Mouse (Mus musculus): ENCODE data around the gene Ugt1a6a. TPM values are rescaled to one million over a fixed set of nuclear protein-coding genes. Genes with fewer than 3 reads are reported as not detected.

Gene Ugt1a6a
- polyA plus RNA-seq, 1 experiment: 34.0 TPM

DNA sequence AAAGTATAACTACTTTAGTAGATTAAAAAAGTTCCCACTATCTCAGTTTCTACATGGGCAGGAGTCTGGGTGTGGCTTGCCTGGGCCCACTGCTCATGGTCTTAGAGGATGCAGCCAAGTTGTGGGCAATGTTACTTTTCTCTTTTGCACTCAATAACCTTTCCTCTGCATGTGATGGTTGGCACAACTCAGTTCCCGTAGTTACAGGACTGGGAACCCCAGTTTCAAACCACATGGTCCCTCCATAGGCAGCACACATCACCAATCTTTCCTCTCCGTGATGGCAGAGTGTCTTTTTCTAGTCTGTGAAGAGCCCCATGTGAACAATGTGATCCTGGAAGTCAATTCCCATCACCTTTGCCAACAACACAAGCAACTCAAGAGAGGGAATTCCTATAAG is 92.9 kb downstream of the Ugt1a6a start:
- TF ChIP-seq CTCF (IDR thresholded peaks at IDR 0.05; ENCODE audit: low read depth, low read length) (no peak), POLR2A (IDR thresholded peaks at IDR 0.05; ENCODE audit: borderline replicate concordance, low read depth, low read length) (no peak)
- Histone ChIP-seq H3K27ac (ENCODE audit: insufficient read depth, low read depth, low read length) (no peak overlapping the region), H3K4me3 (ENCODE audit: insufficient read depth, low read length) (no peak overlapping the region), H3K4me1 (ENCODE audit: control insufficient read depth, insufficient read depth, low read length) (peaks cover 10% of the 10 kb centered on the region)

DNA sequence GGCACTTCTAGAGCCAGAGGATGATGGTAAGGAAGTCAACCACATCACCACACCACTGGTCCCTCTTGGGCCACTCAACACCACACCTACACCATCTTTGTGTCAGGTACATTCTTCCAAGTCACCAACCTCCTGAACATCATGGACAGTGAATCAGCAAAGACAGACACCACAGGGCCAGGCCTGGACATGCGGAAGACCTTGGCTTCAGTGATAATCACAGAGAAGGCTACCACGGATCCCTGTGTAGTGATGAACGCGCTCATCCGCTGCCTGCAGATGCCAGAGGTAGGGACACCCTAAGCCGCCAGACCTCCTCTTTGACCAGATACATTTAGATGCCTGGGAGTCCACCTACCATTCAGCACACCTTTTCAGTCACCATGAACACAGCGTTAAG is 93.5 kb downstream of the Ugt1a6a start:
- H3K4me3 ChIP-seq (ENCODE audit: insufficient read depth, low read length): no peak overlapping the region
- no peak for TF ChIP-seq CTCF (IDR thresholded peaks at IDR 0.05; ENCODE audit: low read depth, low read length)
- no peak for TF ChIP-seq POLR2A (IDR thresholded peaks at IDR 0.05; ENCODE audit: borderline replicate concordance, low read depth, low read length)
- H3K4me1 ChIP-seq (ENCODE audit: control insufficient read depth, insufficient read depth, low read length): peaks cover 10% of the 10 kb centered on the region
- no peak overlapping the region for H3K27ac ChIP-seq (ENCODE audit: insufficient read depth, low read depth, low read length)

DNA sequence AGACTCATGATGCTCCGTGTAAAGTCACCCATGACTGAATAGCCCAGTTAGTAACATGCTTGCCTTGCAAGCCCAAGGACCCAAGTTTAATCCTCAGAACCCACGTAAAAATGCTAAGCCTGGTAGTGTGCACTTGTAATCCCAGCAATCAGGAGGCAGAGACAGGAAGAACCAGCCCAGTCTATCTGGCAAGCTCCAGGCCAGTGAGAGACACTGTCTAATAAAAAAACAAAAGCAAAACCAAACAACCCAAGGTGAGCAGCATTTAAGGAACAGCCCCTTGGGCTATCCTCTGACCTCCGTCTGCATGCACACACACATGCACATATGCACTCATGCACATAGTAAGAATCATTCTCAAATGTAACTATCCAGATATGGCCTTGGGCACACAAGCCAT is 95.0 kb downstream of the Ugt1a6a start:
- H3K4me3 ChIP-seq (ENCODE audit: insufficient read depth, low read length): no peak overlapping the region
- peaks cover 10% of the 10 kb centered on the region for H3K4me1 ChIP-seq (ENCODE audit: control insufficient read depth, insufficient read depth, low read length)
- H3K27ac ChIP-seq (ENCODE audit: insufficient read depth, low read depth, low read length): no peak overlapping the region
- TF ChIP-seq POLR2A (IDR thresholded peaks at IDR 0.05; ENCODE audit: borderline replicate concordance, low read depth, low read length): no peak
- TF ChIP-seq CTCF (IDR thresholded peaks at IDR 0.05; ENCODE audit: low read depth, low read length): no peak

DNA sequence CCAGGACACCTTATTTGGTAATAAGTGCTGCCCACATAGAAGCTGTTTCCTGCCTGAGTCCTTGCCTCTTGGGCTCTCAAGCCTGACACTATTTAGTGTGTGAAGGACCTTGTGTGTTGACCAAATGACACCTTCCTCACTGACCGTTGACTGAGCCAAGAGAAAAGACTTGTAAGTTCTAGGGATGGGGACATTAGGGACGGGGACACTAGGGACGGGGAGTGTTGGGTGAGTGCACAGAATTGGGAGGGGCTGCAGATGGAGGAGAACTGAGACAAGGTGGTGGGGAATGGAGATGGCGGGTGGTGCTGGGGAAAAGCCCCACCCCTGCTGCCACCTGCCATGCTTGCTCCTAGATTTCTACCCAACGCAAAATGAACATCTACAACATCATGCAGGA is 95.4 kb downstream of the Ugt1a6a start:
- peaks cover 10% of the 10 kb centered on the region for H3K4me1 ChIP-seq (ENCODE audit: control insufficient read depth, insufficient read depth, low read length)
- TF ChIP-seq CTCF (IDR thresholded peaks at IDR 0.05; ENCODE audit: low read depth, low read length) (no peak), POLR2A (IDR thresholded peaks at IDR 0.05; ENCODE audit: borderline replicate concordance, low read depth, low read length) (no peak)
- H3K4me3 ChIP-seq (ENCODE audit: insufficient read depth, low read length): no peak overlapping the region
- no peak overlapping the region for H3K27ac ChIP-seq (ENCODE audit: insufficient read depth, low read depth, low read length)

DNA sequence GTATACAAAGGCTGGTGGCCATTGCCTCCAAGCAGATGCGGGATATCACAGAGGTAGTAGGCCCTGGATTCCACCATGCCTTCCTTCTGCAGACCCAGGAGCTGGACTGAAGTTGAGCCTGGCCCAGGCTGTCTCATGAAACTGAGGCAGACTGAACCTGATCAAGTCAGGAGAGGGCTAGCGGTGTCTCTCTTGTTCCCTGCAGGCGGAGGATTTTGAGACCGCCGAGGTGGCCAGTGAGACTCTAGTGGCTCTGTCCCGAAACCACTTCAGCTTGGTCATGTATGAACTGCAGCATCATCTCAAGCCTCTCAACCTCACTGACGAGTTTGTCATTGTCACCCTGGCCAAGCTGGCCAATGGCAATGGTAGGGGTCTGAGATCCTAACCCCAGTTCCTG is 95.8 kb downstream of the Ugt1a6a start:
- no peak overlapping the region for H3K4me3 ChIP-seq (ENCODE audit: insufficient read depth, low read length)
- TF ChIP-seq CTCF (IDR thresholded peaks at IDR 0.05; ENCODE audit: low read depth, low read length) (no peak), POLR2A (IDR thresholded peaks at IDR 0.05; ENCODE audit: borderline replicate concordance, low read depth, low read length) (no peak)

DNA sequence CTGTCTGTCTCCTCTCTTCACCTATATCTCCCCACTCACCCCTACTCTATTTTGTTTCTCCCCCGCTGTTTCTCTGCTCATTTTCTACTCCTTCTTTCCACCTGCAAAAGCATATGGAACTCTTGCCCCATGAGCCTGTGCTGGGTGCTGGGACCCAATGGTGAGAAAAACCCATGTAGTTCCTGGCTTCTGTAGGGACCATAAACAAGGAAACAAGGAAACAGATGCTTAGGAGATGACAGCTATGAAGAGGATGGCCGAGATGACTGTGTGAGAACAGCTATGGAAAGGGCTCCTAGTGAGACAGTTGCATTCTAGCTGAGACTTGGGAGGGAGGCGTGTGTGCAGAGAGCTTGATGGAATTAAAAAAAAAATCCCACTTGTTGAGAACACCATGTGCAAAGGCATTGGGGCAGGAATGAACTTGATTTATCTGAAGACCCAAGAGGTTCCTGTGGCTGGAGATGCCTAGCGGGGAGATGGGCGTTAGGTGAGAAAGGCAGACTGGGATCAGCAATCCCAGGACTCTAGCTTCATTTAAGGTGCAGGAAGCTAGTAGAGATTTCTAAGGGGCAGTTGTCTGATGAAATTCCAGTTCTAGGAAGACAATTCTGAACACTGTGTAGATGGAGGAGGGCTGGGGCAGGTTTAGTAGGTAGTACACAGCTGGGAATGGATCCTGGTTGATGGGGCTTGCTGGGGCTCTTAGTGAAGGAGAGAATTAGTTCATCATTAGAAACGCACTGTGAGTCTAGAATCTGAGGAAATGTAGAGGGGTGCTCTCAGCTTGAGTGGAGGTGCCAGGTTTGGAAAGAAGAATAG is 96.6 kb downstream of the Ugt1a6a start:
- Histone ChIP-seq H3K27ac (ENCODE audit: insufficient read depth, low read depth, low read length) (no peak overlapping the region), H3K4me1 (ENCODE audit: control insufficient read depth, insufficient read depth, low read length) (peaks cover 10% of the 10 kb centered on the region), H3K4me3 (ENCODE audit: insufficient read depth, low read length) (no peak overlapping the region)
- no peak for TF ChIP-seq POLR2A (IDR thresholded peaks at IDR 0.05; ENCODE audit: borderline replicate concordance, low read depth, low read length)
- TF ChIP-seq CTCF (IDR thresholded peaks at IDR 0.05; ENCODE audit: low read depth, low read length): no peak

More for the DNA sequence above, 95.8 kb downstream of the Ugt1a6a start:
- Histone ChIP-seq H3K4me1 (ENCODE audit: control insufficient read depth, insufficient read depth, low read length) (peaks cover 10% of the 10 kb centered on the region), H3K27ac (ENCODE audit: insufficient read depth, low read depth, low read length) (no peak overlapping the region)

DNA sequence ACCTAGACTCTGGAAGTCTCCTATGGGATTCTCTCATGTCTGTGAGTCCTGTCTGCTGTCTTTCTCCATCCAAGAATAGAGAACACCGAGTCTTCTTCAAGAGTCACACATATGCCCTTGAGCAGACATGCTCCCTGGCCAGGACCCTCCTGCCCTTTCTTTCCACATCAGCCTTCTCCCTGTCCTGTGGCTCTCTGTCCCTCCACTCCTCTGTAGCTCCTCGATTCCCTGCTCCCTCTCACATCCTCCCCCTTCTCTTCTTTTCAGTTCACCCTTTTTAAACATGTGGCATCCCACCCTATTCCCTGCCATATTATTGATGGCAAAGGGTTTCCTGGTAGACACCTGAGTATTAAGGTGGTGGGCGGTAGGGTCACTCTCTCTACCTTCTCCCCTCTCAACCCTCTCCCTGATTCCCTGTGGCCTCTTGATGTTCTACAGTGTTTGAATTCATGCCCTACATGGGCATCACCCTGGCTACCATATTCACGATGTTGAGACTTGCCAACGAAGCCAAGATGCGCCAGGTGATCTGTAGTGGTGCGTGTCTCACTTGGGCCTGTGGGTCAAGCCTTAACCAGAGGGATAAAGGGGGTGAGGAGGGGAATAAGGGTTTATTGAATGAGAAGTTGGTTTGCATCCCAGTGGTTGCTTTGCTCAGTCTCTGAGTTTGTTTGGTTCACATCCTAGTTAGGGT is 97.3 kb downstream of the Ugt1a6a start:
- no peak overlapping the region for H3K27ac ChIP-seq (ENCODE audit: insufficient read depth, low read depth, low read length)

DNA sequence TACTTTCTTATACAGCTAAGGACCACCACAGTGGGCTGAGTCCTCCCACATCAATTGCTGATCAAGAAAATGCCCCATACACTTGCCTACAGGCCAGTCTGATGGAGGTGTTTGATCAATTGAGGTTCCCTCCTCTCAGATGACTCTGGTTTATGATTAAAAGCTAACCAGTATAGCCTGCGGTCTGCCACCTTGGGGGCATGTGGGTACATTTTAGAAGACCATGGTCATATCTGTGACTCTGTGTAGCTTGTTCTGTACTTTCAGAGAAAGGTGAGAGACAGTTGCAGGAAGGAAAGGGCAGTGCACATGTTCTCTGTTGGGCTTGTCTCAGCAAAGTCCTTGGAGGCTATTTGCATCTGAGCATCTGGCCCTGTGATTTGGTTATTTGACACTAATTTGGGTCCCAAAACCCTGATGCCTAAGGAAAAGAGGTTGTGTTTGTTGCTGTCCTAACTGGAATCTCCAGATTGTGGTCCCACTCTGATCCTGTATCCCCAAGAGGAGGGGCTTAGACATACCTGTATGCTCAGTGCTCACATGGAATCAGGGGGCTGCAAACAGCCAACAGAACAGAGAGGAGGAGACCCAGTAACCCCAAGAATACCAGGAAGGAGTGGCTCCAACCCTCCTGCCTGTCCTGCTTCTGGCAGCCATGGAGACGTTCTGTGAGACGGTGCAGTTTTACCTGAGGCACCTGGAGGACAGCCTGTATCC is 98.2 kb downstream of the Ugt1a6a start:
- no peaks in the 10 kb centered on the region for H3K4me1 ChIP-seq (ENCODE audit: control insufficient read depth, insufficient read depth, low read length)
- TF ChIP-seq CTCF (IDR thresholded peaks at IDR 0.05; ENCODE audit: low read depth, low read length) (no peak), POLR2A (IDR thresholded peaks at IDR 0.05; ENCODE audit: borderline replicate concordance, low read depth, low read length) (no peak)

More for the DNA sequence above, 97.3 kb downstream of the Ugt1a6a start:
- Histone ChIP-seq H3K4me3 (ENCODE audit: insufficient read depth, low read length) (no peak overlapping the region), H3K4me1 (ENCODE audit: control insufficient read depth, insufficient read depth, low read length) (peaks cover 5% of the 10 kb centered on the region)
- no peak for TF ChIP-seq POLR2A (IDR thresholded peaks at IDR 0.05; ENCODE audit: borderline replicate concordance, low read depth, low read length)
- TF ChIP-seq CTCF (IDR thresholded peaks at IDR 0.05; ENCODE audit: low read depth, low read length): no peak

DNA sequence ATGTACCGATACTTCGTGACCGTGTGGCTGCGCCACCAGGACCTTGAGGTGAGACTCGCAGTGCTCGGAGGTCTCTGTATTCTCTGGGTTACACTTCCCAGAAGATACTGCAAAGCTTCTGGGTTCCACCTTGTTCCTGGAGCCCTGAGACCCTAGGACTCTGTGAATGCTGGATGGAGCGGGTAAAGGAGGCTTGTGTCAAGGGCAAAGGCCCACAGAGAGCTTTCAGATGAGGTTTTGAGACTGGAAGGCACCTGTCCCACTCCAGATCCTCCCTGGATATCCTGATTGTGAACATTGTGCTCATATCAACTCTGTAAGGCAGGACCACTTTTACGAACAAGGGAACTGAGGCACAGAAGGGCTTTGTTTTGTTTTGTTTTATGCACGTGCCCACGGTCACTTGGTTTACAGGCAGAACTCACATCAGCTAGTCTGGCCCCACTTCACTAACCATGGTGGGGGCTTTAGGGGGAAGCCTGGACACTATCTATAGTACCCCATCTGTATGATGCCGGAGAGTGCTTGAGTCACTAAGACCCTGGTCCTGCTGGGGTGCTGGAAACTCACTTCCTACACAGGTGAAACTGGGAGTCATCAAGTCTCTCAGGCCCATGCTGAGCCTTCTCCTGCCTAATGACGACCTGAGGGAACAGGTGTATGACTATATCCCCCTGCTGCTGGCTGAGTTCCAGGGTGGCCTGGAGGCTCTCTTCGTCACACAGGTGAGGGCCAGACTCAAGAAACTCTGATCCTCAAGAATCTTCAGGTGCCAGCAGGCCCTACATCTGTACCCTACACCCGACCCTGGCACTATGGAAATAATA is 99.0 kb downstream of the Ugt1a6a start:
- TF ChIP-seq POLR2A (IDR thresholded peaks at IDR 0.05; ENCODE audit: borderline replicate concordance, low read depth, low read length): no peak
- no peak for TF ChIP-seq CTCF (IDR thresholded peaks at IDR 0.05; ENCODE audit: low read depth, low read length)
- H3K4me1 ChIP-seq (ENCODE audit: control insufficient read depth, insufficient read depth, low read length): no peaks in the 10 kb centered on the region
- no peak overlapping the region for H3K4me3 ChIP-seq (ENCODE audit: insufficient read depth, low read length)
- no peak overlapping the region for H3K27ac ChIP-seq (ENCODE audit: insufficient read depth, low read depth, low read length)

More for the DNA sequence above, 98.2 kb downstream of the Ugt1a6a start:
- Histone ChIP-seq H3K27ac (ENCODE audit: insufficient read depth, low read depth, low read length) (no peak overlapping the region), H3K4me3 (ENCODE audit: insufficient read depth, low read length) (no peak overlapping the region)

Measured in bone marrow macrophage, adult 2 months (primary cell).